Mouse (Mus musculus) erythroblast, embryonic 14.5 days (primary cell): Measurements from ENCODE around the gene Gid4. TPM values are rescaled to one million over a fixed set of nuclear protein-coding genes. Genes with fewer than 3 reads are reported as not detected.
A peak's percentile ranks its signal among the peaks of the same experiment; 100 is the strongest.

Experiments
- H3K27me3 ChIP-seq: 2 replicates; pipeline ENCODE4 v1.6.1; 2012; ENCODE audit warnings: inconsistent platforms; ENCODE audit not compliant: control insufficient read depth
- H3K36me3 ChIP-seq: 2 replicates; pipeline ENCODE4 v1.6.1; 2012; ENCODE audit warnings: mild to moderate bottlenecking, inconsistent platforms; ENCODE audit not compliant: control insufficient read depth
- H3K4me1 ChIP-seq: 2 replicates; pipeline ENCODE4 v1.6.1; 2012; ENCODE audit warnings: inconsistent platforms; ENCODE audit not compliant: control insufficient read depth
- H3K4me3 ChIP-seq: replicated peaks from 2 replicates; pipeline ENCODE3; 2012; ENCODE audit warnings: moderate library complexity, mild to moderate bottlenecking, inconsistent platforms
- H3K9me3 ChIP-seq: 2 replicates; pipeline ENCODE4 v1.6.1; 2012; ENCODE audit warnings: low read length, inconsistent platforms, mixed read lengths; ENCODE audit not compliant: control insufficient read depth
- GATA1 ChIP-seq: IDR thresholded peaks from 2 replicates; pipeline ENCODE4 v1.6.1; 2012; ENCODE audit warnings: low read length, inconsistent platforms, mixed read lengths
- TAL1 ChIP-seq: IDR thresholded peaks from 3 replicates; pipeline ENCODE4 v1.6.1; 2012; ENCODE audit warnings: low read length, inconsistent platforms, mixed read lengths
- polyA plus RNA-seq: library from polyadenylated mRNA; stranded (reverse); fragments of >175 nt; gene quantifications from 2 replicates; pipeline ENCODE4 v1.2.3, GENCODE M21; 2012

Gid4 gene
- polyA plus RNA-seq, 1 experiment, result 2.1 TPM

DNA sequence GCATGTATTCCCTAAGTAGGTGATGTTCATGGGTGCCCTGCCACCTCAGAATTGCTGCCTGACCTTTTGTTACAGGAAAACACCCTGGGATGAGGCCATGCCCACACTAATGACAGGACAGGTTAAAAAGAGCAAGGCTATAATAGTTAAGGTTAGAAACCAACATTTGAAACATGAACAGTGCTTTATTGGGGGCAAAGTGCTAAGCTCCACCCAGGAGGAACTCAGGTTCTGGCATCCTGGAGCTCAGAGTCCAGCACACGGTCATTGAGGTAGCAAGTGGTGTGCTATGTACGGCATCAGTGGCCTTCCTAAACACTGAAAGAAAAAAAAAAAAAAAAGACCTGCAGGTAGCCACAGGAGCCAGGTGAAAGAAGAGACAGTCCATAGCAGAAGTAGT, 29.0 kb upstream of the Gid4 start:
- peaks cover 21% of the 10 kb centered on the region for H3K27me3 ChIP-seq
- no peaks in the 10 kb centered on the region for H3K4me1 ChIP-seq
- no peak overlapping the region for H3K4me3 ChIP-seq
- H3K36me3 ChIP-seq, result no peaks in the 10 kb centered on the region
- TF ChIP-seq TAL1, result no peak
- no peak for TF ChIP-seq GATA1
- no peaks in the 10 kb centered on the region for H3K9me3 ChIP-seq

- TF ChIP-seq GATA1 (no peak), TAL1 (no peak)
- H3K4me3 ChIP-seq, result no peak overlapping the region
- no peaks in the 10 kb centered on the region for H3K36me3 ChIP-seq
- H3K9me3 ChIP-seq, result no peaks in the 10 kb centered on the region
- H3K27me3 ChIP-seq, result no peaks in the 10 kb centered on the region
- no peaks in the 10 kb centered on the region for H3K4me1 ChIP-seq
Observed at GRCm38 (mm10) chr11:60391346-60391745, 25.6 kb upstream of the Gid4 start.

GRCm38 (mm10) chr11:60396546-60396945, 20.4 kb upstream of the Gid4 start:
- TF ChIP-seq TAL1 (no peak), GATA1 (no peak)
- Histone ChIP-seq H3K4me1 (no peaks in the 10 kb centered on the region), H3K9me3 (no peaks in the 10 kb centered on the region), H3K36me3 (peaks cover 17% of the 10 kb centered on the region), H3K4me3 (no peak overlapping the region), H3K27me3 (no peaks in the 10 kb centered on the region)

- TF ChIP-seq GATA1 (no peak), TAL1 (no peak)
- H3K4me3 ChIP-seq, result no peak overlapping the region
- H3K4me1 ChIP-seq, result no peaks in the 10 kb centered on the region
- H3K27me3 ChIP-seq, result no peaks in the 10 kb centered on the region
- no peaks in the 10 kb centered on the region for H3K9me3 ChIP-seq
- peaks cover 23% of the 10 kb centered on the region for H3K36me3 ChIP-seq
Observed at GRCm38 (mm10) chr11:60397172-60397571, 19.8 kb upstream of the Gid4 start.

- Histone ChIP-seq H3K4me1 (no peaks in the 10 kb centered on the region), H3K9me3 (no peaks in the 10 kb centered on the region), H3K36me3 (peaks cover 92% of the 10 kb centered on the region), H3K4me3 (no peak overlapping the region), H3K27me3 (no peaks in the 10 kb centered on the region)
- TF ChIP-seq TAL1 (no peak), GATA1 (no peak)
Observed at GRCm38 (mm10) chr11:60406606-60407005, 10.3 kb upstream of the Gid4 start.

DNA sequence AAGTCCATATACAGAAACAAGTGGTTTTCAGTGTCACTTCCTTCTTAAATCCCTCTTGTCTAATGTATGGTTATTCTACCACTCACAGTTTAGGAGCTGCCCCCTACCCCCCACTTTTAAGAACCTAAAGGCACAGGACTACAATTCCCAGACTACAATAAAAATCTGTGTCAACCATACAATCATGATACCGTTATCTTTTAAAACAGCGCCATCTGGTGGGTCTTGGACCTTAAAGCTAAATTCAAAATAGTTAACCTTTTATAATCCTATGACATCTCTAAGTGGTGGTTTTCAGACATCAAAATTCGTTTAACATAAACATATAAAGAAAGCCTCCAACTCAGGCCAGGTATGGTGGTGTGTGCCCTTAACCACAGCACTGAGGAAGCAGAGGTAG, 4.8 kb upstream of the Gid4 start:
- Histone ChIP-seq H3K4me3 (no peak overlapping the region), H3K9me3 (no peaks in the 10 kb centered on the region), H3K4me1 (peaks cover 26% of the 10 kb centered on the region), H3K36me3 (peaks cover 52% of the 10 kb centered on the region), H3K27me3 (no peaks in the 10 kb centered on the region)
- TF ChIP-seq GATA1 (no peak), TAL1 (no peak)

- H3K4me3 ChIP-seq, result no peak overlapping the region
- peaks cover 45% of the 10 kb centered on the region for H3K36me3 ChIP-seq
- H3K27me3 ChIP-seq, result no peaks in the 10 kb centered on the region
- no peaks in the 10 kb centered on the region for H3K9me3 ChIP-seq
- H3K4me1 ChIP-seq, result peaks cover 29% of the 10 kb centered on the region
- TF ChIP-seq TAL1, result no peak
- no peak for TF ChIP-seq GATA1
Observed at GRCm38 (mm10) chr11:60412921-60413320, 4.0 kb upstream of the Gid4 start.

- peak overlapping the region; percentile 97 for H3K4me3 ChIP-seq
- peaks cover 26% of the 10 kb centered on the region for H3K36me3 ChIP-seq
- H3K4me1 ChIP-seq, result peaks cover 50% of the 10 kb centered on the region
- no peaks in the 10 kb centered on the region for H3K27me3 ChIP-seq
- no peak for TF ChIP-seq GATA1
- TF ChIP-seq TAL1, result no peak
- no peaks in the 10 kb centered on the region for H3K9me3 ChIP-seq
Observed at GRCm38 (mm10) chr11:60416590-60416962, 369 bp upstream of the Gid4 start.

- H3K4me3 ChIP-seq, result peak within 1 kb of the TSS; percentile 97
- peaks cover 24% of the 10 kb centered on the region for H3K36me3 ChIP-seq
- H3K4me1 ChIP-seq, result peaks cover 54% of the 10 kb centered on the region
- H3K27me3 ChIP-seq, result no peaks in the 10 kb centered on the region
- H3K9me3 ChIP-seq, result no peaks in the 10 kb centered on the region
- no peak for TF ChIP-seq GATA1
- TF ChIP-seq TAL1, result no peak
Observed at GRCm38 (mm10) chr11:60417717-60418472, 950 bp downstream of the Gid4 start, which contains the start of gene Atpaf2. TSS of gene Atpaf2 (minus strand) at chr11:60418457.

DNA sequence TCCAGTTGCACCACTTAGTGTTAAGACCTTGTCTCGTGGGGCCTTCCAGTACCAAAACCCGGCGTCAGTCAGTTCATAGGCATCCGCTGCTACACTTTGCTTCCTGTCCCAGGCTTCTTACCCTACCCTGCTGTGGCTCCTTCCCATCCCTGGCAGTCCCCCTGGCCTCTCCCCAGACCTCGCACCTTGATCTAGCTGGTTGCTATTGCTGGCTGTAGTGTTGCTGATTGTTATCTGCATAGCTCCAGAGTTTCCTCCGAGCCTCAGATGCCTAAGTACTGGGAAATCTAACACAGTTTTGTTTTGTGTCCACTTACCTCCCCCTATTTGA, 1.5 kb downstream of the Gid4 start:
- Histone ChIP-seq H3K9me3 (no peaks in the 10 kb centered on the region), H3K4me1 (peaks cover 55% of the 10 kb centered on the region), H3K27me3 (no peaks in the 10 kb centered on the region), H3K4me3 (peak overlapping the region; percentile 97), H3K36me3 (peaks cover 23% of the 10 kb centered on the region)
- TF ChIP-seq GATA1 (peak; percentile 63), TAL1 (no peak)
